Mouse (Mus musculus) adipocyte (in vitro differentiated cells): ENCODE results near the gene Sema3d.

ENCODE experiments used
- DNase-seq: peaks from one replicate; pipeline ENCODE4 v3.0.0-alpha.2; 2016; ENCODE audit warnings: low spot score

Sema3d gene

GRCm38 (mm10) chr5:12383133-12383959 is at the start of gene Sema3d:
Gene Sema3d, plus strand, starts transcription at chr5:12383385.
- DNase-seq, result no peak

- peak; percentile 10 for DNase-seq
Measured at GRCm38 (mm10) chr5:12377261-12377660, 5.9 kb upstream of the Sema3d start.

- no peak for DNase-seq
Measured at GRCm38 (mm10) chr5:12378900-12379299, 4.3 kb upstream of the Sema3d start.

- DNase-seq, result no peak
Measured at GRCm38 (mm10) chr5:12382010-12382409, 1.2 kb upstream of the Sema3d start.

- DNase-seq, result no peak
Measured at GRCm38 (mm10) chr5:12383960-12384285, 738 bp downstream of the Sema3d start.

GRCm38 (mm10) chr5:12392667-12393066 is 9.5 kb downstream of the Sema3d start:
- DNase-seq, result no peak

- DNase-seq, result no peak
Measured at GRCm38 (mm10) chr5:12399271-12399670, 16.1 kb downstream of the Sema3d start.

- no peak for DNase-seq
Measured at GRCm38 (mm10) chr5:12404229-12404628, 21.0 kb downstream of the Sema3d start.

GRCm38 (mm10) chr5:12412595-12412994 is 29.4 kb downstream of the Sema3d start:
- no peak for DNase-seq

GRCm38 (mm10) chr5:12423264-12423663 is 40.1 kb downstream of the Sema3d start:
- DNase-seq, result no peak

- no peak for DNase-seq
Measured at GRCm38 (mm10) chr5:12441737-12442136, 58.6 kb downstream of the Sema3d start.

GRCm38 (mm10) chr5:12442176-12443105 is 59.3 kb downstream of the Sema3d start:
- DNase-seq, result no peak

GRCm38 (mm10) chr5:12451089-12451488 is 67.9 kb downstream of the Sema3d start:
- DNase-seq, result no peak

- DNase-seq, result no peak
Measured at GRCm38 (mm10) chr5:12454946-12455345, 71.8 kb downstream of the Sema3d start.

GRCm38 (mm10) chr5:12457509-12457908 is 74.3 kb downstream of the Sema3d start:
- no peak for DNase-seq

GRCm38 (mm10) chr5:12467568-12468336 is 84.6 kb downstream of the Sema3d start:
- no peak for DNase-seq

GRCm38 (mm10) chr5:12474904-12475638 is 91.9 kb downstream of the Sema3d start:
- DNase-seq, result no peak

- DNase-seq, result no peak
Measured at GRCm38 (mm10) chr5:12475639-12475916, 92.4 kb downstream of the Sema3d start.

GRCm38 (mm10) chr5:12487926-12488325 is 104.7 kb downstream of the Sema3d start:
- DNase-seq, result no peak

GRCm38 (mm10) chr5:12491704-12492103 is 108.5 kb downstream of the Sema3d start:
- DNase-seq, result no peak

- no peak for DNase-seq
Measured at GRCm38 (mm10) chr5:12498227-12498928, 115.2 kb downstream of the Sema3d start.
